Mouse (Mus musculus) CD8-positive naive resting alpha-beta T cell, adult 57 days (primary cell): ENCODE measurements around the gene Cby3. TPM values are rescaled to one million over a fixed set of nuclear protein-coding genes. Genes with fewer than 3 reads are reported as not detected.

Source experiments
- total RNA-seq: library from RNA; stranded (reverse); gene quantifications from one replicate; pipeline ENCODE4 v1.2.4, GENCODE M21; 2023

Cby3 gene
- total RNA-seq, result not detected

DNA sequence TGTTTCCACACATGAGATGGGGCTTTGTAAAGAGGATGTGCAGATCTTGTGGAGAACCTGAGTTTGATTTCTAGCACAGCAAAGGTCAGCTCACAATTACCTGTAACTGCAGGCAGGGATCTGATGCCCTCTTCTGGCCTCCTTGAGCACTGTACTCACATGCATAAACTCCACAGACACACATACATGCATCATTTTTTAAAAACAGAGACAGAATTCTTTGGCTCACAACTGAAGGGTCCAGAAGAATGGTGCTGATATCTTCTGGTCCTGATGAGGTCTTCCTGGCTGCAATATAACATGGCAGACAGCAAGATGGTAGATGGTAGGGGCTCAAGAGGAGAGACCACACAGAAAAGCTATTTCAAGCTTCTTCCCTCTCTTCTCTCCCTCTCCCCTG is at the start of gene Cby3:
Gene Cby3 (plus strand): TSS at position 301 of the 400 bp plus-strand sequence.

DNA sequence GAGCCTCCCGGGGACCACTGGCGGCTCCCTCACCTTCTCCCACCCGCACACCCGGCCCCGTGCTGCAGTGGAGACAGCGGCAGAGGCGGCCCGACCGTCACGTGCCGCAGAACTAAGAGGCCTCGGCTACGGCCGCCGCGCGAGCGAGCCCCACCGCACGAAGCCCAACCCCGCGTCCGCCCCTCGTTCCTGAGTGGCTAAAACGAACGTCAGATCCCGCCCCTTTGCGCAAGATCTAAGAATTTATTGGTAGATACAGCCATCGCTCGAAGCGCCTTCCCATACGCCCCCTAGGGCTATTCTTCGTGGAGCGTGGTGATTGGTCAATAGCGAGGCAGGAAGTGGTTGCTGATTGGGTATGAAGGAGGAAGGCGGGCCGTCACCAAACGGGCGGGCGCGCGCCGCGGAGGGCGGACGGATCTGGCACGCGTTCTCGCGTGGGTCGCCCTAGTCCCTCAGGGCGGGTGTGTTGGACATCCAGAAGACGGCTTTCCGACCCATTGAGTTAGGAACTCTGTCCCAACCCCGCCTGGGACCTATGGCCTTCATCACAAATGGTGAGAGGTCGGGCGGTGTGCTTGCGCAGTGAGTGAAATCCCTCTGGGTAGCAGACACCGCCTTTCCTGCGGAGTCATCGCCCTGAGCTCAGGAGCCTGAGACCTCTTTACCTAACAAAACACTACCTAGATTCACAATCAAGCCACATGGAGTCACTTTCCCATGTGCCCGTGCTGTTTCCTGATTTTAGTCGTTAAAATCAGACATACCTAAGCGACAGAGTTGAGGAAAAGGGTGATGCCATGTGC is 28.6 kb upstream of the Cby3 start, which contains the start of gene Canx:
Gene Canx (minus strand): TSS at position 178 of the 806 bp plus-strand sequence.

DNA sequence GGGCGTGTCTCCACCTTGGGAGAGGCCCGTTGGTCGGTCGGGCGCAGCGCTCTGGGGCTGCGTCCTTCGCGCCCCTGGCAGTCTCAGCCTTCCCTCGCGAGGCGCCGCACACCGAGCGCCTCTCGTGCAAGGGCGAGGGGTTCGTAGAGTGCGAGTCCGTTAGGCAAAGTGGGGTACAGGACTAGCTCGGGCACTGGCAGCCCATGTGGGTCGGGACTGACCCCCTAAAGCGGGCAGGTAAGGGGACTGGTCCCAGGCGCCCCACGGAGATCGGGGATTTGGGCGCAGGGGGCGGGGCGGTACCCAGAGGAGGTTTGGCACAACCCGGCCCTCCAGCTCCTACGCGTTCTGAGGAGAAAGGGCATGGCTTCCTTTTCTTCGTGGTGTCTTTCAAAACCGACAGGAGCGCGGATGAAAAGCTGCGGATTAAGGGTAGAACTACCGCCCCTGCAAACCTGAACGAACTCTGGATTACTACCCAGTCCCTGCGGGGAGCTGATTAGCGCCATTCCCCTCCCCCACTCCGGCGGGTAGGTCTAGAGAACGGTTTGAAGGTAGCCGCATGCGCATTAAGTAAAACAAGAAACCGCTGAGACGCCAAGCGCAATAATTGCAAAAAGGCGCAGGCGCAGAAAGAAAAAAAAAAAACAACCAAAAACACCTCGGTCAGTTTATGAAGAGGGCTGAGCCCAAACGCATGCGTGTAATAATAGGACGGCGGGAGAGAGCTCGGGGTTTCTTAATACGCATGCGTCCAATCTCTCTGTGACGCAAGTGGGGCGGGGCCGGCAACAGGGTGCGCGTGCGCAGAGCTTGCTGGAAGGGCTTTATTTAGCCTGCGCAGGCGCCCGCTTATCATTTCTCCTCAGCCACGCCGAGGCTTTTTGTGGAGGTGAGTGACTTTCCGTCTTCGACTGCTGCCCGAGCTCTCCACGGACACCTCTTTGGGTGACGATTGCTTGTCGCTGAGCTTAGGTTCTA is 22.9 kb downstream of the Cby3 start, which contains the start of gene Hnrnph1:
Gene Hnrnph1 (plus strand): TSS at position 80 of the 981 bp plus-strand sequence.

Other genes starting within 250 kb of the Cby3 start
- gene Tbc1d9b, start 223.1 kb upstream of the Cby3 start, total RNA-seq, result 57.2 TPM
- 2.9 TPM for gene Mrnip, start 180.0 kb upstream of the Cby3 start, total RNA-seq
- gene Sqstm1, start 143.6 kb upstream of the Cby3 start, total RNA-seq, result 429 TPM
- 7.1 TPM for gene Mgat4b, start 143.6 kb upstream of the Cby3 start, total RNA-seq
- gene Ltc4s, start 115.8 kb upstream of the Cby3 start, total RNA-seq, result 0.98 TPM
- gene Maml1, start 62.2 kb upstream of the Cby3 start, total RNA-seq, result 43.4 TPM
- 168 TPM for gene Canx, start 28.8 kb upstream of the Cby3 start, total RNA-seq
- 912 TPM for gene Hnrnph1, start 22.5 kb downstream of the Cby3 start, total RNA-seq
- gene Rufy1, start 76.7 kb downstream of the Cby3 start, total RNA-seq, result 20.8 TPM
- gene Adamts2, start 247.6 kb downstream of the Cby3 start, total RNA-seq, result not detected